Mouse (Mus musculus): ENCODE measurements around the gene Mlh1. TPM values are rescaled to one million over a fixed set of nuclear protein-coding genes. Genes with fewer than 3 reads are reported as not detected.
A peak's percentile ranks its signal among the peaks of the same experiment; 100 is the strongest.

Mlh1 gene
- polyA plus RNA-seq, 1 experiment from 2014 or later = 13.1 TPM

DNA sequence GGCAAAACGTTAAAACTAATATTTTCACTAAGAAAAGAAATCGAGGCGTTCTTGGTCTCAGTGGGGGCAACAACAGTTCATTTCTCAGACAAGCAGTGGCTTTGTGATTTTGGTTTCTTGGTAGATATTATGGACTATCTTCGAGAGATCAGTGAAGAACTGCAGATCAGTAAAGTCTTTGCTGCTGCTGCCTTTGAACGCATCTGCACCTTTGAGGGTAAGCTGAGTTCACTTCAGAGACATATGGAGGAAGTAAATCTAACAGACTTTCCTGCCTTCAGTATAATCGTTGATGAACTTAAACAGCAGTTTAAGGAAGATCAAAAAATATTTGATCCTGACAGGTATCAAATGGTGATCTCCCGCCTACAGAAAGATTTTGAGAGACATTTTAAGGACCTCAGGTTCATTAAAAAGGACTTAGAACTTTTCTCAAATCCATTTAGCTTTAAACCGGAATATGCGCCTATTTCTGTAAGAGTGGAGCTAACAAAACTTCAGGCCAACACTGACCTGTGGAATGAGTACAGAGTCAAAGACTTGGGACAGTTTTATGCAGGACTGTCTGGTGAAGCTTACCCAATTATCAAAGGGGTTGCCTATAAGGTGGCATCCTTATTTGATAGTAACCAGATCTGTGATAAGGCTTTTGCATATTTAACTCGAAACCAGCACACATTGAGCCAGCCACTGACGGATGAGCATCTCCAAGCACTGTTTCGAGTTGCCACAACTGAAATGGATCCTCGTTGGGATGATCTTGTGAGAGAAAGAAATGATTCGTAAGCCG, 1.6 kb upstream of the Mlh1 start:
- Histone ChIP-seq H3K4me2 (replicated peaks; ENCODE audit: low read depth, low read length) (peak overlapping the region; percentile 70), H3K27ac (ENCODE audit: low read length) (no peak overlapping the region), H3K27me3 (replicated peaks; ENCODE audit: insufficient read depth, low read length) (no peaks in the 10 kb centered on the region), H3K4me1 (ENCODE audit: insufficient read depth, low read depth, low read length) (peaks cover 26% of the 10 kb centered on the region; the same call in 1 of the 2 replicates), H3K9ac (replicated peaks; ENCODE audit: low read depth) (peak overlapping the region; percentile 89), H3K9me3 (ENCODE audit: low read length) (no peaks in the 10 kb centered on the region), H3K36me3 (ENCODE audit: insufficient read depth, low read length) (no peaks in the 10 kb centered on the region), H3K4me3 (ENCODE audit: low read depth, low read length) (peak overlapping the region; percentile 64)
- 51% methylated on average over 15 of the region's 15 CpGs for WGBS
- ATAC-seq (no peak), DNase-seq (ENCODE audit: low spot score) (no peak)
- TF ChIP-seq EP300 (IDR thresholded peaks at IDR 0.05) (no peak), CTCF (IDR thresholded peaks at IDR 0.05) (no peak)

DNA sequence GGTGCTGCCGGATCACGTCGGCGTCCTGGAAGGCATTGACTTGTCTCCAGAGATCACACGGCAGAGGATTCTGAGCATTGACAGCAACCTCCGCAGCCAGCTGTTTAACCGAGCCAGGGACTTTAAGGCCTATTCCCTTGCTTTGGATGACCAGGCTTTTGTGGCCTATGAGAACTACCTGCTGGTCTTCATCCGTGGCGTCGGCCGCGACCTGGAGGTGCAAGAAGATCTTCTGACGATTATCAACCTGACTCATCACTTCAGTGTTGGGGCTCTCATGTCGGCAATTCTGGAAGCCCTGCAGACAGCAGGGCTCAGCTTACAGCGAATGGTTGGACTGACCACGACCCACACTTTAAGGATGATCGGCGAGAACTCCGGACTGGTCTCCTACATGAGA, 765 bp upstream of the Mlh1 start:
- H3K4me2 ChIP-seq (replicated peaks; ENCODE audit: low read depth, low read length) = peak overlapping the region; percentile 70
- no peak for TF ChIP-seq EP300 (IDR thresholded peaks at IDR 0.05)
- no peak for TF ChIP-seq CTCF (IDR thresholded peaks at IDR 0.05)
- H3K27ac ChIP-seq (ENCODE audit: low read length) = peak overlapping the region; percentile 98
- H3K4me1 ChIP-seq (ENCODE audit: insufficient read depth, low read depth, low read length) = peaks cover 26% of the 10 kb centered on the region; the same call in 1 of the 2 replicates
- no peak for DNase-seq (ENCODE audit: low spot score)
- peak overlapping the region; percentile 64 for H3K4me3 ChIP-seq (ENCODE audit: low read depth, low read length)
- no peaks in the 10 kb centered on the region for H3K27me3 ChIP-seq (replicated peaks; ENCODE audit: insufficient read depth, low read length)
- H3K9ac ChIP-seq (replicated peaks; ENCODE audit: low read depth) = peak overlapping the region; percentile 89
- ATAC-seq = no peak
- no peaks in the 10 kb centered on the region for H3K36me3 ChIP-seq (ENCODE audit: insufficient read depth, low read length)
- H3K9me3 ChIP-seq (ENCODE audit: low read length) = no peaks in the 10 kb centered on the region
- WGBS = 1% methylated on average over 19 of the region's 19 CpGs

DNA sequence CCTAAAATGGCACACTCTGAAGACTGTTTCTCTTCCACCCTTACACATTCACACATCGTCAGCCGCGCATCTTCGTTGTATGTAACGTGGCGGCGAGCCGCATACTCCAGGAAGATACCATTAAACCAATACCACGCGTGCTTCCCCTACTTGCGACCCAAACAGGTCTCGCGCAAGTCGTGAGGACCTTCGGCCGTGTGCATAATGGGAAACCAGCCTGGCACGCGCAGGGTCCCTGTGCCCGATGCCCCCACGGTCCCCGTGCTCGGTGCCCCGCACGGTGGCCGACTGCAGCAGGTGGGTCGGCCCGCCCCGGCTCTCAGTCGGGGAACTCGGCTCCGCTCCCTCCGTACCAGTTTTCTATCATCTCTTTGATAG, 546 bp downstream of the Mlh1 start:
- Histone ChIP-seq H3K36me3 (ENCODE audit: insufficient read depth, low read length) (no peaks in the 10 kb centered on the region), H3K4me2 (replicated peaks; ENCODE audit: low read depth, low read length) (peak overlapping the region; percentile 73), H3K4me1 (ENCODE audit: insufficient read depth, low read depth, low read length) (peaks cover 26% of the 10 kb centered on the region; the same call in 1 of the 2 replicates), H3K9ac (replicated peaks; ENCODE audit: low read depth) (peak overlapping the region; percentile 65), H3K9me3 (ENCODE audit: low read length) (no peaks in the 10 kb centered on the region), H3K27ac (ENCODE audit: low read length) (peak overlapping the region; percentile 88), H3K27me3 (replicated peaks; ENCODE audit: insufficient read depth, low read length) (no peaks in the 10 kb centered on the region), H3K4me3 (ENCODE audit: low read depth, low read length) (peak overlapping the region; percentile 64)
- no peak for TF ChIP-seq EP300 (IDR thresholded peaks at IDR 0.05)
- WGBS = 0% methylated on average over 32 of the region's 32 CpGs
- DNase-seq (ENCODE audit: low spot score) = peak; percentile 60
- ATAC-seq = peak; percentile 47

DNA sequence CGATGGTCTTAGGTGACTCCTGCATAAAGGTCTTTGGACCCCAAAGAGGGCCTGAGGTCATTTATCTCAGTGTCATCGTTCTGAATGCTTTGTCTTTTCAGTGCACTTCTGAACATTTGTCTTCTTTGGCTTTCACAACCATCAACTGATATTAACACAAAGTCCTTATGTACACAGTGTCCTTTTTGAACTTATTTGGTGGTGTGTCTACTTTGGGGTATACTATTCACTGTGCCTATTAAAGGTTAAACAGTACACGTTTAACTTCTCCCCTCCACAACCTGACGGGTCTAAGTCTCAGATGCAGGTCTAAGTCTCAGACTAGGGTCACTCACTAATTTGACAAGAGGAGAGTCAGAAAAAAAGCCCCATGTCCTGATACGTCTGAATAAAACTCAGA, 985 bp downstream of the Mlh1 start:
- Histone ChIP-seq H3K9ac (replicated peaks; ENCODE audit: low read depth) (peak overlapping the region; percentile 65; the same call in 1 of the 2 replicates), H3K36me3 (ENCODE audit: insufficient read depth, low read length) (no peaks in the 10 kb centered on the region), H3K27me3 (replicated peaks; ENCODE audit: insufficient read depth, low read length) (no peaks in the 10 kb centered on the region), H3K4me1 (ENCODE audit: insufficient read depth, low read depth, low read length) (peaks cover 26% of the 10 kb centered on the region; the same call in 1 of the 2 replicates), H3K4me2 (replicated peaks; ENCODE audit: low read depth, low read length) (peak overlapping the region; percentile 73), H3K9me3 (ENCODE audit: low read length) (no peaks in the 10 kb centered on the region), H3K27ac (ENCODE audit: low read length) (peak overlapping the region; percentile 88), H3K4me3 (ENCODE audit: low read depth, low read length) (peak overlapping the region; percentile 64)
- WGBS = 6% methylated on average over 5 of the region's 5 CpGs
- ATAC-seq = no peak
- TF ChIP-seq EP300 (IDR thresholded peaks at IDR 0.05) = no peak
- TF ChIP-seq CTCF (IDR thresholded peaks at IDR 0.05) = no peak
- DNase-seq (ENCODE audit: low spot score) = no peak

DNA sequence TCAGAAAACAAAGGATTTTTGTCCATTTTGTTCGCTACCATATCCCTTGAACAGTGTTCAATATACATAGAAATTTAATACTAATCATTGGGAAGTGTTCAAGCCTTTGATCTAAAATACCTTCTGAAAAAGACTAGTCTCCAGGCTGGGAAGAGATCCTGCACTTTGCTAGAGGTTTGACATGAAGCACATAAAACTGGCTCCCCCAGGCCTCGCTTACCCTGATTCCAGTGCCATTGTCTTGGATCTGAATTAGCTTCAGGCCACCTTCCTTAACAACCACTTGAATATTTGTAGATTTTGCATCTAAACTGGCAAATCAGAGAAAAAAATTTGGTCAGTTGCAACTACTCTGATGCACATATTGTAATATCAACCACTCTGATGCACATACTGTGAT, 3.6 kb downstream of the Mlh1 start:
- Histone ChIP-seq H3K27ac (ENCODE audit: low read length) (no peak overlapping the region), H3K4me1 (ENCODE audit: insufficient read depth, low read depth, low read length) (peaks cover 8% of the 10 kb centered on the region; the same call in 1 of the 2 replicates), H3K4me2 (replicated peaks; ENCODE audit: low read depth, low read length) (no peak overlapping the region), H3K27me3 (replicated peaks; ENCODE audit: insufficient read depth, low read length) (no peaks in the 10 kb centered on the region), H3K4me3 (ENCODE audit: low read depth, low read length) (no peak overlapping the region), H3K36me3 (ENCODE audit: insufficient read depth, low read length) (no peaks in the 10 kb centered on the region), H3K9me3 (ENCODE audit: low read length) (no peaks in the 10 kb centered on the region), H3K9ac (replicated peaks; ENCODE audit: low read depth) (no peak overlapping the region)
- ATAC-seq (no peak), DNase-seq (ENCODE audit: low spot score) (no peak)
- 98% methylated on average over 2 of the region's 2 CpGs for WGBS
- TF ChIP-seq CTCF (IDR thresholded peaks at IDR 0.05) = no peak
- TF ChIP-seq EP300 (IDR thresholded peaks at IDR 0.05) = no peak

- no peak overlapping the region for H3K27ac ChIP-seq (ENCODE audit: low read length)
- no peaks in the 10 kb centered on the region for H3K4me1 ChIP-seq (ENCODE audit: insufficient read depth, low read depth, low read length)
- no peak overlapping the region for H3K9ac ChIP-seq (replicated peaks; ENCODE audit: low read depth)
- H3K27me3 ChIP-seq (replicated peaks; ENCODE audit: insufficient read depth, low read length) = no peaks in the 10 kb centered on the region
- no peak for TF ChIP-seq EP300 (IDR thresholded peaks at IDR 0.05)
- TF ChIP-seq CTCF (IDR thresholded peaks at IDR 0.05) = no peak
- H3K9me3 ChIP-seq (ENCODE audit: low read length) = no peaks in the 10 kb centered on the region
- H3K4me2 ChIP-seq (replicated peaks; ENCODE audit: low read depth, low read length) = no peak overlapping the region
- whole genome bisulfite sequencing = 89% methylated on average over 4 of the region's 4 CpGs
- H3K4me3 ChIP-seq (ENCODE audit: low read depth, low read length) = no peak overlapping the region
- DNase-seq (ENCODE audit: low spot score) = no peak
- ATAC-seq = no peak
- 0 out of 2 replicates have a peak, but pooled peaks cover 6% of the 10 kb centered on the region for H3K36me3 ChIP-seq (ENCODE audit: insufficient read depth, low read length)
These were observed 10.2 kb downstream of the Mlh1 start for GRCm38 (mm10) chr9:111261356-111261755.
